Mouse (Mus musculus): ENCODE measurements around the gene Kif5a. TPM values are rescaled to one million over a fixed set of nuclear protein-coding genes. Genes with fewer than 3 reads are reported as not detected.

Gene Kif5a
- polyA plus RNA-seq (2014; fragmentation: Illumina TruSeq; extraction: RNeasy Lipid Tissue Mini Kit (QIAGEN cat#74804); ENCODE audit: low read depth, low replicate concordance), result 0.84 TPM

GRCm38 (mm10) chr10:127262548-127263398 is at the start of gene Kif5a:
Gene Kif5a, minus strand, starts transcription at chr10:127263348.

GRCm38 (mm10) chr10:127311476-127312355 is 48.6 kb upstream of the Kif5a start, which contains the start of gene Mars:
Gene Mars, minus strand, starts transcription at chr10:127311786.

GRCm38 (mm10) chr10:127288800-127289572 is 25.8 kb upstream of the Kif5a start, which contains the start of gene Mbd6:
Gene Mbd6, minus strand, starts transcription at chr10:127289018.

GRCm38 (mm10) chr10:127266112-127267091 is 3.3 kb upstream of the Kif5a start, which contains the start of gene Dctn2:
Gene Dctn2, plus strand, starts transcription at chr10:127266368.

GRCm38 (mm10) chr10:127211414-127211854 is 51.7 kb downstream of the Kif5a start, which contains the start of gene Pip4k2c:
Gene Pip4k2c, minus strand, starts transcription at chr10:127211585.

GRCm38 (mm10) chr10:127195328-127196129 is 67.6 kb downstream of the Kif5a start, which contains the start of gene Dtx3:
Gene Dtx3, minus strand, starts transcription at chr10:127195728.

GRCm38 (mm10) chr10:127189651-127190381 is 73.3 kb downstream of the Kif5a start, which contains the start of gene Arhgef25:
Gene Arhgef25, minus strand, starts transcription at chr10:127190083.

GRCm38 (mm10) chr10:127179871-127180694 is 83.1 kb downstream of the Kif5a start, which contains the start of gene Slc26a10:
Gene Slc26a10, minus strand, starts transcription at chr10:127180645.

Other genes with a start within 250 kb of the Kif5a start
- gene Tsfm, start 232.5 kb downstream of the Kif5a start, polyA plus RNA-seq (2014; fragmentation: Illumina TruSeq; extraction: RNeasy Lipid Tissue Mini Kit (QIAGEN cat#74804); ENCODE audit: low read depth, low replicate concordance), result 2.9 TPM
- 3.7 TPM for gene Mettl1, start 221.9 kb downstream of the Kif5a start, polyA plus RNA-seq (2014; fragmentation: Illumina TruSeq; extraction: RNeasy Lipid Tissue Mini Kit (QIAGEN cat#74804); ENCODE audit: low read depth, low replicate concordance)
- gene Eef1akmt3, start 221.8 kb downstream of the Kif5a start, polyA plus RNA-seq (2014; fragmentation: Illumina TruSeq; extraction: RNeasy Lipid Tissue Mini Kit (QIAGEN cat#74804); ENCODE audit: low read depth, low replicate concordance), result not detected
- 0.11 TPM for gene Cyp27b1, start 215.1 kb downstream of the Kif5a start, polyA plus RNA-seq (2014; fragmentation: Illumina TruSeq; extraction: RNeasy Lipid Tissue Mini Kit (QIAGEN cat#74804); ENCODE audit: low read depth, low replicate concordance)
- 0.27 TPM for gene March9, start 203.2 kb downstream of the Kif5a start, polyA plus RNA-seq (2014; fragmentation: Illumina TruSeq; extraction: RNeasy Lipid Tissue Mini Kit (QIAGEN cat#74804); ENCODE audit: low read depth, low replicate concordance)
- gene Cdk4, start 199.8 kb downstream of the Kif5a start, polyA plus RNA-seq (2014; fragmentation: Illumina TruSeq; extraction: RNeasy Lipid Tissue Mini Kit (QIAGEN cat#74804); ENCODE audit: low read depth, low replicate concordance), result 13.9 TPM
- gene Tspan31, start 193.1 kb downstream of the Kif5a start, polyA plus RNA-seq (2014; fragmentation: Illumina TruSeq; extraction: RNeasy Lipid Tissue Mini Kit (QIAGEN cat#74804); ENCODE audit: low read depth, low replicate concordance), result 9.5 TPM
- 0.06 TPM for gene Agap2, start 188.1 kb downstream of the Kif5a start, polyA plus RNA-seq (2014; fragmentation: Illumina TruSeq; extraction: RNeasy Lipid Tissue Mini Kit (QIAGEN cat#74804); ENCODE audit: low read depth, low replicate concordance)
- gene Os9, start 142.2 kb downstream of the Kif5a start, polyA plus RNA-seq (2014; fragmentation: Illumina TruSeq; extraction: RNeasy Lipid Tissue Mini Kit (QIAGEN cat#74804); ENCODE audit: low read depth, low replicate concordance), result 5.2 TPM
- gene B4galnt1, start 98.1 kb downstream of the Kif5a start, polyA plus RNA-seq (2014; fragmentation: Illumina TruSeq; extraction: RNeasy Lipid Tissue Mini Kit (QIAGEN cat#74804); ENCODE audit: low read depth, low replicate concordance), result 1.1 TPM
- 3.1 TPM for gene Slc26a10, start 82.7 kb downstream of the Kif5a start, polyA plus RNA-seq (2014; fragmentation: Illumina TruSeq; extraction: RNeasy Lipid Tissue Mini Kit (QIAGEN cat#74804); ENCODE audit: low read depth, low replicate concordance)
- gene Arhgef25, start 73.3 kb downstream of the Kif5a start, polyA plus RNA-seq (2014; fragmentation: Illumina TruSeq; extraction: RNeasy Lipid Tissue Mini Kit (QIAGEN cat#74804); ENCODE audit: low read depth, low replicate concordance), result 7.3 TPM
- 7.7 TPM for gene Dtx3, start 67.6 kb downstream of the Kif5a start, polyA plus RNA-seq (2014; fragmentation: Illumina TruSeq; extraction: RNeasy Lipid Tissue Mini Kit (QIAGEN cat#74804); ENCODE audit: low read depth, low replicate concordance)
- gene Pip4k2c, start 51.8 kb downstream of the Kif5a start, polyA plus RNA-seq (2014; fragmentation: Illumina TruSeq; extraction: RNeasy Lipid Tissue Mini Kit (QIAGEN cat#74804); ENCODE audit: low read depth, low replicate concordance), result 7.2 TPM
- 67.0 TPM for gene Dctn2, start 3.0 kb upstream of the Kif5a start, polyA plus RNA-seq (2014; fragmentation: Illumina TruSeq; extraction: RNeasy Lipid Tissue Mini Kit (QIAGEN cat#74804); ENCODE audit: low read depth, low replicate concordance)
- 3.4 TPM for gene Mbd6, start 25.7 kb upstream of the Kif5a start, polyA plus RNA-seq (2014; fragmentation: Illumina TruSeq; extraction: RNeasy Lipid Tissue Mini Kit (QIAGEN cat#74804); ENCODE audit: low read depth, low replicate concordance)
- gene Mars, start 48.4 kb upstream of the Kif5a start, polyA plus RNA-seq (2014; fragmentation: Illumina TruSeq; extraction: RNeasy Lipid Tissue Mini Kit (QIAGEN cat#74804); ENCODE audit: low read depth, low replicate concordance), result 11.4 TPM
- 0.10 TPM for gene Arhgap9, start 58.6 kb upstream of the Kif5a start, polyA plus RNA-seq (2014; fragmentation: Illumina TruSeq; extraction: RNeasy Lipid Tissue Mini Kit (QIAGEN cat#74804); ENCODE audit: low read depth, low replicate concordance)
- gene Gli1, start 78.6 kb upstream of the Kif5a start, polyA plus RNA-seq (2014; fragmentation: Illumina TruSeq; extraction: RNeasy Lipid Tissue Mini Kit (QIAGEN cat#74804); ENCODE audit: low read depth, low replicate concordance), result 0.13 TPM
- not detected for gene Inhbe, start 91.1 kb upstream of the Kif5a start, polyA plus RNA-seq (2014; fragmentation: Illumina TruSeq; extraction: RNeasy Lipid Tissue Mini Kit (QIAGEN cat#74804); ENCODE audit: low read depth, low replicate concordance)
- gene Inhbc, start 107.1 kb upstream of the Kif5a start, polyA plus RNA-seq (2014; fragmentation: Illumina TruSeq; extraction: RNeasy Lipid Tissue Mini Kit (QIAGEN cat#74804); ENCODE audit: low read depth, low replicate concordance), result not detected
- gene R3hdm2, start 117.0 kb upstream of the Kif5a start, polyA plus RNA-seq (2014; fragmentation: Illumina TruSeq; extraction: RNeasy Lipid Tissue Mini Kit (QIAGEN cat#74804); ENCODE audit: low read depth, low replicate concordance), result 121 TPM
- not detected for gene Stac3, start 238.3 kb upstream of the Kif5a start, polyA plus RNA-seq (2014; fragmentation: Illumina TruSeq; extraction: RNeasy Lipid Tissue Mini Kit (QIAGEN cat#74804); ENCODE audit: low read depth, low replicate concordance)